Mouse (Mus musculus): Measurements from ENCODE around the gene Sox5. TPM values are rescaled to one million over a fixed set of nuclear protein-coding genes. Genes with fewer than 3 reads are reported as not detected.

Gene Sox5
- total and polyA plus RNA-seq, 2 experiments from 2014 or later = 2.1 to 3.2 TPM

- Histone ChIP-seq H3K9ac (replicated peaks; ENCODE audit: low read depth, low read length) (no peak overlapping the region), H3K4me2 (ENCODE audit: low read depth, low read length) (no peak overlapping the region), H3K27me3 (ENCODE audit: control insufficient read depth, insufficient read depth, low read length) (no peaks in the 10 kb centered on the region), H3K9me3 (replicated peaks; ENCODE audit: control insufficient read depth, low read length) (no peaks in the 10 kb centered on the region), H3K36me3 (replicated peaks; ENCODE audit: control insufficient read depth, insufficient read depth, low read length) (no peaks in the 10 kb centered on the region), H3K4me3 (ENCODE audit: low read depth, low read length) (no peak overlapping the region), H3K27ac (ENCODE audit: low read depth) (no peak overlapping the region), H3K4me1 (ENCODE audit: control insufficient read depth, insufficient read depth) (no peaks in the 10 kb centered on the region)
- DNase-seq (ENCODE audit: low spot score) (no peak), ATAC-seq (ENCODE audit: insufficient read depth, low read depth) (no peak)
- TF ChIP-seq CTCF (IDR thresholded peaks at IDR 0.05; ENCODE audit: low read depth) = no peak
- no peak for TF ChIP-seq EP300 (IDR thresholded peaks at IDR 0.05; ENCODE audit: low read depth)
- WGBS = 87% methylated on average over 5 of the region's 5 CpGs
These were observed 730.5 kb downstream of the Sox5 start for GRCm38 (mm10) chr6:144051316-144051715.

DNA sequence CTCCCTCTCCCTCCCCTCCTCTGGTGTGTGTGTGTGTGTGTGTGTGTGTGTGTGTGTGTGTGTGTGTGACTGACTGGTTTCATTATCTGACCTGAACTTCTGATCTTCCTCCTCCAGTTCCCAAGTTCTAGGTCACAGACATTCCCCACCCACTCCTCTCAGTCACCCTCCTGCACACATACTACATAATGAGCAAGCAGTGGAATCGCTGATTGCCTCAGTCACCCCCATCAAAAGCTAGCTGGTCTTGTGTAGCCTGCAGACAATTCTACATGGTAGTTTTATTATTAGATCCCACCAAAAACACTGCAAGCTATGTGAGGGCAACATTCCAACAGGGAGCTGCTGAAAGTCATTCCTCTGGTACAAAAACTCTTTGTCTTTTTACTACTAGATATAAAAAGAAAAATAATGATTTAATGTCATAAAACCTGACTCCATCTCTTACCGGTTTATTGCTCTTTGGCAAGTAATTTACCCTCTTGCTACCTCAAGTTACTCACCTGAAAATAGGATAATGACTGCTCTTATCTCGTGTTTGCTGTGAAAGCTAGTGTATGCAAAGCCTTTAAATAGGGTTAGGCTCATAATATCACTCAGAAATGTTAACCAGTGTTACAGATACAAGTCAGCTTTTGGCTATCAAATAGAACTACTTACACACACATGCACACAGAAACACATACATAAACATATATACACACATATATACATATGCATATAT, 733.4 kb downstream of the Sox5 start:
- ATAC-seq (ENCODE audit: insufficient read depth, low read depth) (no peak), DNase-seq (ENCODE audit: low spot score) (no peak)
- H3K27me3 ChIP-seq (ENCODE audit: control insufficient read depth, insufficient read depth, low read length) = no peaks in the 10 kb centered on the region
- WGBS = 65% methylated on average over 3 of the region's 3 CpGs
- no peak overlapping the region for H3K4me2 ChIP-seq (ENCODE audit: low read depth, low read length)
- no peak overlapping the region for H3K9ac ChIP-seq (replicated peaks; ENCODE audit: low read depth, low read length)
- TF ChIP-seq EP300 (IDR thresholded peaks at IDR 0.05; ENCODE audit: low read depth) (no peak), CTCF (IDR thresholded peaks at IDR 0.05; ENCODE audit: low read depth) (no peak)
- no peaks in the 10 kb centered on the region for H3K36me3 ChIP-seq (replicated peaks; ENCODE audit: control insufficient read depth, insufficient read depth, low read length)
- no peaks in the 10 kb centered on the region for H3K4me1 ChIP-seq (ENCODE audit: control insufficient read depth, insufficient read depth)
- H3K9me3 ChIP-seq (replicated peaks; ENCODE audit: control insufficient read depth, low read length) = no peaks in the 10 kb centered on the region
- no peak overlapping the region for H3K27ac ChIP-seq (ENCODE audit: low read depth)
- H3K4me3 ChIP-seq (ENCODE audit: low read depth, low read length) = no peak overlapping the region

DNA sequence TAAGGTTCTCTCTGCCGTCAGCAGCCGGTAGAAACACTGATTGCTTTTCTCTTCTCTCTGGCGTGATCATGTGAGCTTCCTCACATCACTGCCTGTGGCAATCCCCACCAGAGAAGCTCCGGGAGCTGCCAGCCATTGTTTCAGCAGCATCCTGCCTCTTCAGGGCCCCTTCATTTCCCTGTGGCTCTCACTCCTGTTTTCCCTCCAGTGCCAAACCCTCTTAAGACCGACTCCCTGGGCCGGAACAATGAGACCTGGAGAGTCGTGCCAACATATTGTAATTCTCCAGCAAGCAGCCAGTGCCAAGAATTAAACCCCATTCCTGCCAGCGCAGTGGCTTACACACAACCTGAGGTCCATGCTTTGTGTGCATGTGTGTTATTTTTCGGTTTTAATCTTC, 736.3 kb downstream of the Sox5 start:
- H3K36me3 ChIP-seq (replicated peaks; ENCODE audit: control insufficient read depth, insufficient read depth, low read length) = no peaks in the 10 kb centered on the region
- no peak overlapping the region for H3K4me2 ChIP-seq (ENCODE audit: low read depth, low read length)
- H3K4me1 ChIP-seq (ENCODE audit: control insufficient read depth, insufficient read depth) = peaks cover 4% of the 10 kb centered on the region; the same call in 1 of the 2 replicates
- no peak for TF ChIP-seq EP300 (IDR thresholded peaks at IDR 0.05; ENCODE audit: low read depth)
- no peak for TF ChIP-seq CTCF (IDR thresholded peaks at IDR 0.05; ENCODE audit: low read depth)
- H3K27me3 ChIP-seq (ENCODE audit: control insufficient read depth, insufficient read depth, low read length) = no peaks in the 10 kb centered on the region
- peak; percentile 53; the same call in 1 of the 2 replicates for ATAC-seq (ENCODE audit: insufficient read depth, low read depth)
- H3K4me3 ChIP-seq (ENCODE audit: low read depth, low read length) = no peak overlapping the region
- H3K9ac ChIP-seq (replicated peaks; ENCODE audit: low read depth, low read length) = no peak overlapping the region
- WGBS = 36% methylated on average over 9 of the region's 9 CpGs
- H3K27ac ChIP-seq (ENCODE audit: low read depth) = no peak overlapping the region
- DNase-seq (ENCODE audit: low spot score) = peak; percentile 46
- H3K9me3 ChIP-seq (replicated peaks; ENCODE audit: control insufficient read depth, low read length) = no peaks in the 10 kb centered on the region

DNA sequence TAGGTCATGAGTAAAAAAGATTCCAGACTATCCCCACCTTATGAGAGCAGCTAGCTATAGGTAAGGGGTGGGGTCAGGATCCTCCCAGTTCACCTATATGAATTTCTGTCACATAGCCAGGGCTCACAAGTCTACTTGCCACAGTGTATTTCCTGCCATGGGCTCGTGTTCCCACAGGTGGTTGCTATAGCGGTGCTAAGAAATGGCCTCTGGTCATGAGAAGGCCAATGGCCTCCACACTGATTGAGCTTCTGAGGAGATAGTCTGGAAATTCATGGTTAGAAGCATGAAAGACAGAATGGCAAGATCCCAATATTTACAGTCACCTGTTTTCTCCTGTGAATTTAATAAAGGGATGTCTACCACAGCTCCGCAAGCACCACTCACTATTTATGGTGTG, 737.4 kb downstream of the Sox5 start:
- no peak overlapping the region for H3K9ac ChIP-seq (replicated peaks; ENCODE audit: low read depth, low read length)
- peaks cover 4% of the 10 kb centered on the region; the same call in 1 of the 2 replicates for H3K4me1 ChIP-seq (ENCODE audit: control insufficient read depth, insufficient read depth)
- no peak for DNase-seq (ENCODE audit: low spot score)
- H3K9me3 ChIP-seq (replicated peaks; ENCODE audit: control insufficient read depth, low read length) = no peaks in the 10 kb centered on the region
- 93% methylated on average over 3 of the region's 3 CpGs for WGBS
- H3K36me3 ChIP-seq (replicated peaks; ENCODE audit: control insufficient read depth, insufficient read depth, low read length) = no peaks in the 10 kb centered on the region
- H3K27ac ChIP-seq (ENCODE audit: low read depth) = no peak overlapping the region
- no peak overlapping the region for H3K4me2 ChIP-seq (ENCODE audit: low read depth, low read length)
- no peak for ATAC-seq (ENCODE audit: insufficient read depth, low read depth)
- H3K27me3 ChIP-seq (ENCODE audit: control insufficient read depth, insufficient read depth, low read length) = no peaks in the 10 kb centered on the region
- TF ChIP-seq EP300 (IDR thresholded peaks at IDR 0.05; ENCODE audit: low read depth) = no peak
- no peak for TF ChIP-seq CTCF (IDR thresholded peaks at IDR 0.05; ENCODE audit: low read depth)
- no peak overlapping the region for H3K4me3 ChIP-seq (ENCODE audit: low read depth, low read length)

GRCm38 (mm10) chr6:144042936-144043335, 738.8 kb downstream of the Sox5 start:
- no peak overlapping the region; the same call in 1 of the 2 replicates for H3K27ac ChIP-seq (ENCODE audit: low read depth)
- TF ChIP-seq EP300 (IDR thresholded peaks at IDR 0.05; ENCODE audit: low read depth) = no peak
- peaks cover 4% of the 10 kb centered on the region; the same call in 1 of the 2 replicates for H3K4me1 ChIP-seq (ENCODE audit: control insufficient read depth, insufficient read depth)
- 55% methylated on average over 5 of the region's 5 CpGs for WGBS
- H3K36me3 ChIP-seq (replicated peaks; ENCODE audit: control insufficient read depth, insufficient read depth, low read length) = no peaks in the 10 kb centered on the region
- H3K9me3 ChIP-seq (replicated peaks; ENCODE audit: control insufficient read depth, low read length) = no peaks in the 10 kb centered on the region
- DNase-seq (ENCODE audit: low spot score) = no peak
- H3K27me3 ChIP-seq (ENCODE audit: control insufficient read depth, insufficient read depth, low read length) = no peaks in the 10 kb centered on the region
- H3K4me2 ChIP-seq (ENCODE audit: low read depth, low read length) = no peak overlapping the region
- ATAC-seq (ENCODE audit: insufficient read depth, low read depth) = no peak
- no peak overlapping the region for H3K9ac ChIP-seq (replicated peaks; ENCODE audit: low read depth, low read length)
- no peak overlapping the region for H3K4me3 ChIP-seq (ENCODE audit: low read depth, low read length)

- H3K9me3 ChIP-seq (replicated peaks; ENCODE audit: control insufficient read depth, low read length) = no peaks in the 10 kb centered on the region
- no peaks in the 10 kb centered on the region for H3K36me3 ChIP-seq (replicated peaks; ENCODE audit: control insufficient read depth, insufficient read depth, low read length)
- no peaks in the 10 kb centered on the region for H3K27me3 ChIP-seq (ENCODE audit: control insufficient read depth, insufficient read depth, low read length)
- H3K4me1 ChIP-seq (ENCODE audit: control insufficient read depth, insufficient read depth) = peaks cover 4% of the 10 kb centered on the region; the same call in 1 of the 2 replicates
- H3K9ac ChIP-seq (replicated peaks; ENCODE audit: low read depth, low read length) = no peak overlapping the region
- DNase-seq (ENCODE audit: low spot score) = no peak
- TF ChIP-seq CTCF (IDR thresholded peaks at IDR 0.05; ENCODE audit: low read depth) = no peak
- TF ChIP-seq EP300 (IDR thresholded peaks at IDR 0.05; ENCODE audit: low read depth) = no peak
- 87% methylated on average over 9 of the region's 9 CpGs for WGBS
- no peak overlapping the region for H3K4me3 ChIP-seq (ENCODE audit: low read depth, low read length)
- H3K27ac ChIP-seq (ENCODE audit: low read depth) = no peak overlapping the region
- H3K4me2 ChIP-seq (ENCODE audit: low read depth, low read length) = no peak overlapping the region
- no peak for ATAC-seq (ENCODE audit: insufficient read depth, low read depth)
These were observed 739.8 kb downstream of the Sox5 start for GRCm38 (mm10) chr6:144041941-144042340.

All from heart, postnatal 0 days (tissue).